Mouse (Mus musculus) kidney, postnatal 25 days (tissue): ENCODE data around the gene Fgd5.
"Not testable (repeated sequence)": the region's sequence is repeated elsewhere in the genome, so short reads cannot be mapped to it uniquely, and the experiment has no call there.

ENCODE experiments used
- DNase-seq, 2 experiments: peaks; one replicate each; pipeline ENCODE4 v3.0.0; 2021; ENCODE audit warnings: mixed read lengths in 2 of 2

The Fgd5 gene

GRCm38 (mm10) chr6:92071121-92071839, 92.6 kb downstream of the Fgd5 start:
- DNase-seq = peak; percentile 68 to 89

GRCm38 (mm10) chr6:92080730-92081129, 102.1 kb downstream of the Fgd5 start:
- peak; percentile 20 to 48 for DNase-seq

- no peak for DNase-seq
These were observed 104.1 kb downstream of the Fgd5 start for GRCm38 (mm10) chr6:92082756-92083155.

GRCm38 (mm10) chr6:92084932-92085331, 106.3 kb downstream of the Fgd5 start:
- no peak for DNase-seq

- DNase-seq = not testable (repeated sequence)
These were observed 110.5 kb downstream of the Fgd5 start for GRCm38 (mm10) chr6:92089141-92089540.

GRCm38 (mm10) chr6:92089982-92090381, 111.3 kb downstream of the Fgd5 start:
- no peak for DNase-seq

GRCm38 (mm10) chr6:92090497-92090896, 111.8 kb downstream of the Fgd5 start:
- no peak for DNase-seq

- DNase-seq = peak; percentile 89 to 95
These were observed 112.5 kb downstream of the Fgd5 start, which contains the start of gene Nr2c2 for GRCm38 (mm10) chr6:92091130-92091591. Gene Nr2c2 (plus strand): TSS chr6:92091390.

- peak; percentile 100 for DNase-seq
These were observed 113.2 kb downstream of the Fgd5 start for GRCm38 (mm10) chr6:92091767-92092489.

GRCm38 (mm10) chr6:92092737-92093136, 114.1 kb downstream of the Fgd5 start:
- no peak for DNase-seq

DNA sequence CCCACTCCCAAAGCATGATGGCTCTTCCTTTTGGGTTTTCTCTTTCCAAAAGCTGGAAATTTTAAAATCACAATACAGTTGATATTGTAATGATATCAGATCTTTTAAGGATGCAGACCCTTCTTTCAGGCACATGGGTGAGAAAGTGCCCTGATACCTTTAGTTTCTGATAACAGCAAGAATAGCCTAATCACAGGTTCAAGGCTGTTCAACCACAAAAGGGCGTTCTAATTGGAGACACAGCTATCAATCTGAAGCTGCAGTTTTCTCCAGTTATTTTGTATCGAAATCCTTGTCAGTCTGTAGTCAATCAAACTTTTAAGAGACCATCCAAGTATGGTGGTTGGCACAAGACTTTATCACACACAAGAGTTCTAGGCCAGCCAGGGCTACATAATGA, 115.2 kb downstream of the Fgd5 start:
- DNase-seq = no peak

GRCm38 (mm10) chr6:92100679-92101360, 122.1 kb downstream of the Fgd5 start:
- no peak for DNase-seq

- DNase-seq = no peak
These were observed 145.9 kb downstream of the Fgd5 start for GRCm38 (mm10) chr6:92124547-92124946.
